Mouse (Mus musculus) limb, embryonic 15.5 days (tissue): Measurements from ENCODE around the gene Max. TPM values are rescaled to one million over a fixed set of nuclear protein-coding genes. Genes with fewer than 3 reads are reported as not detected.

ENCODE experiments used
- ATAC-seq: fragments of 200-750 bp; cut with Nextera tagmentation; 2 replicates; pipeline ENCODE4 v1.8.0; 2017; ENCODE audit warnings: low read depth, moderate TSS enrichment; ENCODE audit not compliant: insufficient number of reproducible peaks, low FRiP score, low TSS enrichment
- H3K27ac ChIP-seq: fragments of 300-500 bp; sonication (generic); 2 replicates; pipeline ENCODE4 v1.5.1; 2015; ENCODE audit warnings: moderate library complexity, mild to moderate bottlenecking, inconsistent platforms
- H3K27me3 ChIP-seq: fragments of 300-500 bp; sonication (generic); 2 replicates; pipeline ENCODE4 v1.6.1; 2015; ENCODE audit warnings: inconsistent platforms
- H3K36me3 ChIP-seq: fragments of 300-500 bp; sonication (generic); 2 replicates; pipeline ENCODE4 v1.6.1; 2015; ENCODE audit warnings: inconsistent platforms
- H3K4me1 ChIP-seq: fragments of 300-500 bp; sonication (generic); 2 replicates; pipeline ENCODE4 v1.6.1; 2015; ENCODE audit warnings: inconsistent platforms
- H3K4me2 ChIP-seq: fragments of 300-500 bp; sonication (generic); 2 replicates; pipeline ENCODE4 v1.6.1; 2015; ENCODE audit warnings: mild to moderate bottlenecking, inconsistent platforms
- H3K4me3 ChIP-seq: fragments of 300-500 bp; sonication (generic); 2 replicates; pipeline ENCODE4 v1.5.1; 2015; ENCODE audit warnings: mild to moderate bottlenecking, inconsistent platforms
- H3K9ac ChIP-seq: fragments of 300-500 bp; sonication (generic); 2 replicates; pipeline ENCODE4 v1.6.1; 2015; ENCODE audit warnings: inconsistent platforms
- H3K9me3 ChIP-seq: fragments of 300-500 bp; sonication (generic); 2 replicates; pipeline ENCODE4 v1.6.1; 2016; ENCODE audit warnings: inconsistent platforms
- WGBS: fragments of 180-500 bp; shearing (Covaris S2); methylation state at CpG from one replicate; pipeline ENCODE4 v1.1.7; 2015; 5-methylcytosine and 5-hydroxymethylcytosine counted together
- polyA plus RNA-seq: library from polyadenylated mRNA; unstranded; fragments of >200 nt; fragmentation: Nextera tagmentation; extraction: Ambion mirVana; gene quantifications from 2 replicates; pipeline ENCODE4 v1.2.1, GENCODE M21; 2015

Gene Max
- 16.7 and 20.1 TPM in 2 replicates for polyA plus RNA-seq

- H3K9ac ChIP-seq, result peak within 1 kb of the TSS; percentile 85
- H3K9me3 ChIP-seq, result no peaks in the 10 kb centered on the region
- H3K36me3 ChIP-seq, result peaks cover 9% of the 10 kb centered on the region; the same call in 1 of the 2 replicates
- peak within 1 kb of the TSS; percentile 96 for H3K4me3 ChIP-seq
- H3K27ac ChIP-seq, result peak within 1 kb of the TSS; percentile 61
- peak within 1 kb of the TSS; percentile 86 for H3K4me2 ChIP-seq
- WGBS, result 1% methylated on average over 69 of the region's 73 CpGs
- no peaks in the 10 kb centered on the region for H3K27me3 ChIP-seq
- ATAC-seq, result peak; percentile 99
- H3K4me1 ChIP-seq, result peaks cover 6% of the 10 kb centered on the region
Observed at GRCm38 (mm10) chr12:76961932-76962891, at the start of gene Max. Gene Max, minus strand, starts transcription at chr12:76962201.

- Histone ChIP-seq H3K4me1 (no peaks in the 10 kb centered on the region; the same call in 1 of the 2 replicates), H3K4me2 (no peak overlapping the region), H3K9ac (no peak overlapping the region), H3K36me3 (no peaks in the 10 kb centered on the region), H3K4me3 (no peak overlapping the region), H3K9me3 (no peaks in the 10 kb centered on the region), H3K27ac (no peak overlapping the region), H3K27me3 (0 out of 2 replicates have a peak, but pooled peaks cover 3% of the 10 kb centered on the region)
- WGBS, result 61% methylated on average over 6 of the region's 6 CpGs
- no peak for ATAC-seq
Observed at GRCm38 (mm10) chr12:77011092-77011720, 49.2 kb upstream of the Max start.

GRCm38 (mm10) chr12:77009202-77010030 is 47.4 kb upstream of the Max start:
- Histone ChIP-seq H3K4me2 (no peak overlapping the region), H3K27me3 (0 out of 2 replicates have a peak, but pooled peaks cover 3% of the 10 kb centered on the region), H3K4me1 (no peaks in the 10 kb centered on the region; the same call in 1 of the 2 replicates), H3K27ac (no peak overlapping the region), H3K9me3 (no peaks in the 10 kb centered on the region), H3K9ac (no peak overlapping the region), H3K4me3 (no peak overlapping the region), H3K36me3 (no peaks in the 10 kb centered on the region)
- 49% methylated on average over 20 of the region's 20 CpGs for WGBS
- no peak for ATAC-seq

- no peak overlapping the region for H3K27ac ChIP-seq
- no peaks in the 10 kb centered on the region for H3K36me3 ChIP-seq
- ATAC-seq, result no peak
- no peak overlapping the region for H3K9ac ChIP-seq
- H3K4me3 ChIP-seq, result no peak overlapping the region
- peaks cover 5% of the 10 kb centered on the region for H3K4me1 ChIP-seq
- H3K27me3 ChIP-seq, result 0 out of 2 replicates have a peak, but pooled peaks cover 3% of the 10 kb centered on the region
- H3K4me2 ChIP-seq, result no peak overlapping the region
- no peaks in the 10 kb centered on the region for H3K9me3 ChIP-seq
- 13% methylated on average over 10 of the region's 10 CpGs for WGBS
Observed at GRCm38 (mm10) chr12:77004893-77005292, 42.9 kb upstream of the Max start.

DNA sequence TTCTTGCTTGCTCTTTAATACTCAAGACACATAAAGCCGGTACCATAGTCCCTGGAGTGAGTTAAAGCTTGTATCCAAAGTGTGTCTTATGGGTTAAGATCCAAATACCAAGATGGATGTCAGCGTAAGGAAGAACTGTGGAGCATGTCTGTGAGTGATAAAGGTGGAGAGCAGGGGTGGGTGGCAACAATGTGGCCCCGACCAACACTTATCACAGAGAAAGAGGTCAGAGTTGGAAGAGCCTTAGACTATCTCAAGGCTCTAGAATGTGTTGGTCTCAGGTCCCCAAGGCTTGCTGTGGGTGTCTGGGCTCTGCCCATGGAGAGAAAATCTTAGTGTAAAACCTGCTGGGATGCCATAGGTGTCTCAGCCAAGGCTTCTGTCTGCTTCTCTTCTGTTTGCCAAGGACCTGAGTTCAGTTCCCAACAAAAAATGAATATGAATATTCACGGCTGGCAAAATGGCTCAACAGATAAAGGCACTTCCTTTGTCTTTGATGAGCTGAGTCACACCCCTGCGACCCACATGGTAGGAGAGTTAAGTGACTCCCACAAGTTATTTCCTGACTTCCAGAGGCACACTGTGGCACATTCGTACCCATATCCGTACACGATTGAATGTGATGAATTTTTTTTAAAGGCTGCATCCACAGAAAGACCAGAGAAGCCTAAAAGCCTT is 40.7 kb upstream of the Max start:
- H3K4me3 ChIP-seq, result no peak overlapping the region
- peaks cover 5% of the 10 kb centered on the region; the same call in 1 of the 2 replicates for H3K4me1 ChIP-seq
- no peak overlapping the region for H3K9ac ChIP-seq
- ATAC-seq, result no peak
- no peaks in the 10 kb centered on the region for H3K36me3 ChIP-seq
- WGBS, result 85% methylated on average over 8 of the region's 8 CpGs
- H3K4me2 ChIP-seq, result no peak overlapping the region
- no peak overlapping the region for H3K27ac ChIP-seq
- H3K27me3 ChIP-seq, result no peaks in the 10 kb centered on the region
- H3K9me3 ChIP-seq, result no peaks in the 10 kb centered on the region

- H3K27me3 ChIP-seq, result no peaks in the 10 kb centered on the region
- no peaks in the 10 kb centered on the region for H3K36me3 ChIP-seq
- 71% methylated on average over 1 of the region's 1 CpGs for WGBS
- no peak for ATAC-seq
- no peak overlapping the region for H3K4me3 ChIP-seq
- H3K4me2 ChIP-seq, result no peak overlapping the region
- H3K9me3 ChIP-seq, result no peaks in the 10 kb centered on the region
- no peak overlapping the region for H3K27ac ChIP-seq
- no peak overlapping the region for H3K9ac ChIP-seq
- H3K4me1 ChIP-seq, result peaks cover 5% of the 10 kb centered on the region; the same call in 1 of the 2 replicates
Observed at GRCm38 (mm10) chr12:77001312-77001711, 39.3 kb upstream of the Max start.

- no peak overlapping the region for H3K4me3 ChIP-seq
- peaks cover 5% of the 10 kb centered on the region; the same call in 1 of the 2 replicates for H3K4me1 ChIP-seq
- no peak overlapping the region for H3K27ac ChIP-seq
- no peak overlapping the region for H3K9ac ChIP-seq
- H3K27me3 ChIP-seq, result no peaks in the 10 kb centered on the region
- no peak overlapping the region for H3K4me2 ChIP-seq
- 6% methylated on average over 6 of the region's 6 CpGs for WGBS
- H3K9me3 ChIP-seq, result no peaks in the 10 kb centered on the region
- no peaks in the 10 kb centered on the region for H3K36me3 ChIP-seq
- ATAC-seq, result 0 out of 2 replicates have a peak, but pooled peaks have one; percentile 41
Observed at GRCm38 (mm10) chr12:77000705-77001284, 38.8 kb upstream of the Max start.

DNA sequence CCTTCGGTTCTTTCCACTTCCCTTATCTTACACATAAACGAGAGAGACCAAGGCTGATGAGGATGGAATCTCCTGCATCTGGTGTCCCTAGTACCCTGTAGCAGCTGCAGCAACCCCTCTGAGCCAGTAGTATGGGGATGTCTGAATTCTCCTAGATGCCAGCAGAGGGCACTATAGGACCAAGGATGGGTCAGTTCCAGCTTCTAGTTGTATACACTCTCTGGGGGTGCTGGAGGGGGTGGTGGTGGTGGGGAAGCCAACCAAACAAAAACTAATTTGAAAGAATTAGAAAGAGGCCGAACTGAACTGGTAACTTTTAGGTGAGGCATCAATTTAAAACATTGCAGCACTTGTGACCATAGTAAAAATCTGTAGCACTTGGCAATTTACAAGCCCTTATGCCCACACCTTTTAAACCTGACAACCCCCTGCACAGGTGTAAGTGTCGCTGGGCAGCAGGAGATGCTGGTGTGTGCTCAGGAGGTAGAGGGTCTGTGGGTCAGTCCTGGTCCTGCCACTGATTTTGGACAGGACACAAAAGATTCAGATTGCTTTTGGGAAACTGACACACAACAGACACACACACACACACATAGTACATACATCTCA is 38.2 kb upstream of the Max start:
- no peak overlapping the region for H3K4me2 ChIP-seq
- WGBS, result 12% methylated on average over 4 of the region's 4 CpGs
- no peak overlapping the region for H3K27ac ChIP-seq
- H3K9me3 ChIP-seq, result no peaks in the 10 kb centered on the region
- no peak overlapping the region for H3K4me3 ChIP-seq
- ATAC-seq, result peak; percentile 35; the same call in 1 of the 2 replicates
- H3K36me3 ChIP-seq, result no peaks in the 10 kb centered on the region
- peaks cover 5% of the 10 kb centered on the region; the same call in 1 of the 2 replicates for H3K4me1 ChIP-seq
- no peak overlapping the region for H3K9ac ChIP-seq
- H3K27me3 ChIP-seq, result no peaks in the 10 kb centered on the region

GRCm38 (mm10) chr12:76994766-76995165 is 32.8 kb upstream of the Max start:
- WGBS, result 90% methylated on average over 5 of the region's 5 CpGs
- no peaks in the 10 kb centered on the region for H3K27me3 ChIP-seq
- no peaks in the 10 kb centered on the region for H3K9me3 ChIP-seq
- no peak overlapping the region for H3K27ac ChIP-seq
- H3K4me2 ChIP-seq, result no peak overlapping the region
- no peak for ATAC-seq
- no peaks in the 10 kb centered on the region for H3K36me3 ChIP-seq
- no peak overlapping the region for H3K9ac ChIP-seq
- no peaks in the 10 kb centered on the region for H3K4me1 ChIP-seq
- H3K4me3 ChIP-seq, result no peak overlapping the region

GRCm38 (mm10) chr12:76992891-76993529 is 31.0 kb upstream of the Max start:
- H3K4me3 ChIP-seq, result no peak overlapping the region
- 88% methylated on average over 16 of the region's 16 CpGs for WGBS
- no peaks in the 10 kb centered on the region for H3K4me1 ChIP-seq
- no peaks in the 10 kb centered on the region for H3K36me3 ChIP-seq
- H3K4me2 ChIP-seq, result no peak overlapping the region
- H3K9ac ChIP-seq, result no peak overlapping the region
- no peaks in the 10 kb centered on the region for H3K27me3 ChIP-seq
- no peak overlapping the region for H3K27ac ChIP-seq
- no peaks in the 10 kb centered on the region for H3K9me3 ChIP-seq
- no peak for ATAC-seq
